Mouse (Mus musculus) brown adipose tissue, adult 24 weeks (tissue): ENCODE data around the gene Adam8. TPM values are rescaled to one million over a fixed set of nuclear protein-coding genes. Genes with fewer than 3 reads are reported as not detected.
A peak's percentile ranks its signal among the peaks of the same experiment; 100 is the strongest.

Experiments
- H3K27ac ChIP-seq: fragments of 200-500 bp; replicated peaks from 2 replicates; pipeline ENCODE4 v1.5.1; 2012; ENCODE audit warnings: low read depth, mild to moderate bottlenecking, low read length
- H3K4me1 ChIP-seq: fragments of 200-500 bp; 2 replicates; pipeline ENCODE4 v1.6.1; 2012; ENCODE audit warnings: low read length, mixed read lengths; ENCODE audit not compliant: control insufficient read depth, insufficient read depth, insufficient read length
- H3K4me3 ChIP-seq: fragments of 200-500 bp; 2 replicates; pipeline ENCODE4 v1.5.1; 2012; ENCODE audit warnings: low read depth, mild to moderate bottlenecking, low read length, moderate library complexity; ENCODE audit not compliant: insufficient read depth
- polyA plus RNA-seq: library from polyadenylated mRNA; stranded (reverse); fragments of >200 nt; gene quantifications from 2 replicates; pipeline ENCODE4 v1.2.4, GENCODE M21; 2012; ENCODE audit not compliant: missing spikeins, insufficient read depth, insufficient read length

Adam8 gene
- polyA plus RNA-seq, 1 experiment, result 3.0 TPM

DNA sequence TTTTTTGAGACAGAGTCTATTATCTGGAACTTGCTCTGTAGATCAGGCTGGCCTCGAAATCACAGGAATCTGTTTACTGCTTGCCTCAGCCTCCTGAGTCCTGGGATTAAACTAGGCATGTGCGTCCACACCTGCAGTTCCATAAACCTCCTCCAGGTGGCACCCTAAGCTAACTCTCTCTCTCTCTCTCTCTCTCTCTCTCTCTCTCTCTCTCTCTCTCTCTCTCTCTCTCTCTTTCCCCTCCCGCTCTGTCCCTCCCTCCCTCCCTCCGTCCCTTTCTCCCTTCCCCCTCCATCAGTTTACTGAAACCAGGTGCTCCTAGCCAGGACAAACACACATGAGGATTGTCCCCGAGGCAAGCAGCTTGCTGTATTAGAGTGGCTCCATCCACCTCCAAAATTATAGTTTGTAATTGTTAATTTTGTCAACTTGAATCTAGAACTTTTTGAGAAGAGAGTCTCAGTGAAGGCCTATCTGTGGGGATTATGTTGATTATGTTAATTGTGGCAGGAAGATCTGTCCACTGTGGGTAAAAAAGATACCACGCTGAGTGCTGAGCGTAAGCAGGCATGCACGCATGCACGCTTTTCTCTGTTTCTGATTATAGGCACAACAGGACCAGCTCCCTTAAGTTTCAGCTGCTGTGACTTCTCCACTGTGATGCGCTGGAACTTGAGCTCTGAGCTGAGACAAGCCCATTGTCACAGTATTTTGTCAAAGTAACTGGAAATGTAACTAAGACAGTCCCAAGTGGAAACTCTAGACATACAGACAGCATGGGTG lies 22.8 kb downstream of the Adam8 start:
- no peak overlapping the region for H3K4me3 ChIP-seq
- H3K4me1 ChIP-seq, result no peaks in the 10 kb centered on the region
- no peak overlapping the region for H3K27ac ChIP-seq

DNA sequence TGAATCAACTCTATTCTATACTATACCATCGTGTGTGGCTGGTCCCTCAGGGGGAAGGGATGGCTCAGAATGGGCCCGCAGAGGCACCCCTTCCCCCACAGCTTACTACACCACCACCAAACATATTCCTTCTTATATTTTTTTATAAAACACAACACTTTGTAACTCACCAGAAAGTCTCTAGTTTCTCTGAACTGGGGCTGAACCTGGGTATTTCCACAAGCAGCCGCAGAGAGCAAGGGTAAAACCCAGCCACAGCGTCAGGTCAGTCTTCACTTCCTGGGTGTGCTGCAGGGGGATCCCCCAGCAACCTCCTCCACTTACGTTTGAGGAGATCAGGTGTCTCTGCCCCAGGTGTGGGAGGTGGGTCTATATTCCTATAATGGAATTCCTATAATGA lies 23.9 kb downstream of the Adam8 start:
- Histone ChIP-seq H3K4me3 (no peak overlapping the region), H3K27ac (no peak overlapping the region)

DNA sequence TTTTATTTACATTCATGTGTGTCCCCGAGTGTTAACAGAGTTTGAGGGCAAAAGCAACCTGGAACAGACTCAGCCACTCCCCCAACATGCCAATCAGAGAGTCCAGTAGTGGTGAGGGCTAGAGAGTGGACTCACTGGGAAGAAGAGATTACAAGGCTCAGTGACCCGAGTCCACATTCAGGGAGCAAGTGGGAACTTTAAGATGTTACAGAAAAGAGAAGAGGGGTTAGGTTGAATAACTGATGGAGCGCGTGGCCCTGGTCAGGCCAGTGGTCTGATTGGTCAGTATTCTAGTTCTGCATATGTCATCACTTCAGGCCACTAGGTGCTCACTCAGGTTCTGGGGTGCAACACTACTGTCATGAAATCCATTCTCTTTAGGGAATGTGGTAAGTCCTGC lies 25.2 kb downstream of the Adam8 start:
- H3K4me3 ChIP-seq, result no peak overlapping the region
- no peaks in the 10 kb centered on the region for H3K4me1 ChIP-seq
- no peak overlapping the region for H3K27ac ChIP-seq

More for the DNA sequence above, 23.9 kb downstream of the Adam8 start:
- no peaks in the 10 kb centered on the region for H3K4me1 ChIP-seq

DNA sequence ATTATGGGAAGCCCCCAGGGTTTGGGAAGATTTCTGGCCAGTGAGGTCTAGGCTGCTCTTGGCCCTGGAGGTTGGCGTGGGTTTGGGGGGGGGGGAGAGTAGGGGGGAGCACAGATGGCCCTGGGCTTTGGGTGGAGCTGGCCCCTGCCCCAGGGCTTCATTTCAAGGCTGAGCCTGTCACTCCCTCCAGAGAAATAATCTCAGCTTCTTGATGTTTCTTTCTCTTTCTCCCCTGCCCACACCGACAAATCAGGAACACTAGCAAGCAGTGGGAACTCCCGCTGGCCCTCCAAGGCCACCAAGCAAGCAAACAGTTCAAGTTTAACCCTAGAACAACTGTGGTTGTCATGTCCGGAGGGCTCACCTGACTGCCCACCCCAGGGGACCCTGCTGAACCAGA lies 28.5 kb downstream of the Adam8 start:
- Histone ChIP-seq H3K4me1 (no peaks in the 10 kb centered on the region), H3K27ac (no peak overlapping the region), H3K4me3 (no peak overlapping the region)

DNA sequence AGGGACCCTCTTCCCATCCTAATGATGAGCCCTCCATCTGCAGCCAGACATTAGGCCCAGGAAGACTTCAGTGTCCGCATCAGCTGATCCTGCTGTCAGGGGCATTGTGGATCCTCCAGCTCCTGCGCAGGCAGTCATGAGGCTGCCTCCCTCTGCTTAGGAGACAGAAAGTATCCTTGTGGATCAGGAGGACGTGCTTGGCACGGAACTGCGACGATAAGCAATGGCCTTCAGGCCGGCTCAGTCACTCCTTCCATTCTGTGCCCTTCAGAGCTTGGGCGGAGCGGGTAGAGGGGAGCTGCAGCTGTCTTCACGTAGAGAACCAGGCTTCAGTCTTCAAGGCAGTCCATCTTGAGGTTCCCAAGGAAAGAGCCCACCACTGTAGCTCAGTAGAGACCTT lies 31.2 kb downstream of the Adam8 start:
- Histone ChIP-seq H3K4me3 (no peak overlapping the region), H3K4me1 (no peaks in the 10 kb centered on the region), H3K27ac (no peak overlapping the region)

DNA sequence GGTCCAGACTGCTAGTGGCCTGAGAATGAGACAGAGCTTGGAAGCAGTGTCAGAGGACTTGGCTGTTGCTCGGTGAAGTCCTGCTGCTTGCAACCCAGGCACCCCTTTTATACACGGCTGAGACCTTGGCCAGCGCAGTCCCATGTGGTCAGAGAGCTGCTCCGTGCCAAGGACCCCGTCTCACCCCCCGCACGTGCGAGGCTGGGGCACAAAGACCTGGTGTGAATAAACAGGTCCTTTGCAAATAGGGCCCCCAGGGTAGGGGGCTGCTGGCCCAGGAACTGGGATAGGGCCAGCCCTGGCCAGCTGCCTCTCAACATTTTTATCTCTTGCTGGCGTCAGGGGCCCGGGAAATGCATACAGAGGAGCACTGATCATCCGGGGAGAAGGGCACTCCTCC lies 34.4 kb downstream of the Adam8 start:
- Histone ChIP-seq H3K4me3 (no peak overlapping the region), H3K4me1 (no peaks in the 10 kb centered on the region), H3K27ac (no peak overlapping the region)

DNA sequence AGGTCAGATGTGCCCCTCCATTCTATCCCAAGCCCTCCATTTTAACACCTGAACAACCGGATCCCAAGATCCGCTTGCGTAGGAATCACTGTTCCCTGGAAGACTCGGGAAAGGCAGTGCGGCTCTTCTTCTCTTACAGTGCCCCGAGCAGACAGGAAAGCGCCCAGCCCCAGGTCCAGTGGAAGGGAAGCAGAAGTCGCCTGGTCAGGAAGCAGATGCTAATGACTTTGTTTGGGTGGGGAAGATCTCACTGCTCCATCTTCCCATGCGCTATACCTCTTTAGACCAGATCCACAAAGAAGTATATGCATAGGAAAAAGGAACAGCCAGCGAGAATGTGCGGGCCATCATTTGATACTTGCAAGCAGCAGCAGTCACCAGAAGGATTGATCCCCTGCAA lies 34.9 kb downstream of the Adam8 start:
- Histone ChIP-seq H3K27ac (no peak overlapping the region), H3K4me1 (no peaks in the 10 kb centered on the region), H3K4me3 (no peak overlapping the region)

DNA sequence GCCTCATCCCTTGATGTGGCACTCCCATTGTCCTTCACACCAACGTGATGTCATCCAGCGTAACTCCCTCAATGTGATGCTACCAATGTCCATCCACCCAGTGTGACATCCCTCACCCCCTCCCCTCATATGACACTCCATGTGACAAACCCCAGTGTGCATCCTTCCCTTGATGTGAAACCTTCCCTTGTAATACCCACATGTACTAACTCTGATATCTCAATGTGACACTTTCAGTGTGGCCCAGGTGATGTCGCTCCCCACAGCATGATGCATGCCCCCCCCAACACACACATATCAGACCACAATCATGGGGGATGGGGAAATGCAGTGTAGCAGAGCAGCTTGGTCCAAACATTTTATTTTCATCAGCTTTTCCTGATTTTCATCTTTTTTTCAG lies 35.7 kb downstream of the Adam8 start:
- no peaks in the 10 kb centered on the region for H3K4me1 ChIP-seq

GRCm38 (mm10) chr7:139955505-139955904 lies 36.9 kb downstream of the Adam8 start:
- Histone ChIP-seq H3K4me1 (no peaks in the 10 kb centered on the region), H3K4me3 (no peak overlapping the region), H3K27ac (no peak overlapping the region)

More for the DNA sequence above, 35.7 kb downstream of the Adam8 start:
- H3K4me3 ChIP-seq, result no peak overlapping the region
- H3K27ac ChIP-seq, result no peak overlapping the region

DNA sequence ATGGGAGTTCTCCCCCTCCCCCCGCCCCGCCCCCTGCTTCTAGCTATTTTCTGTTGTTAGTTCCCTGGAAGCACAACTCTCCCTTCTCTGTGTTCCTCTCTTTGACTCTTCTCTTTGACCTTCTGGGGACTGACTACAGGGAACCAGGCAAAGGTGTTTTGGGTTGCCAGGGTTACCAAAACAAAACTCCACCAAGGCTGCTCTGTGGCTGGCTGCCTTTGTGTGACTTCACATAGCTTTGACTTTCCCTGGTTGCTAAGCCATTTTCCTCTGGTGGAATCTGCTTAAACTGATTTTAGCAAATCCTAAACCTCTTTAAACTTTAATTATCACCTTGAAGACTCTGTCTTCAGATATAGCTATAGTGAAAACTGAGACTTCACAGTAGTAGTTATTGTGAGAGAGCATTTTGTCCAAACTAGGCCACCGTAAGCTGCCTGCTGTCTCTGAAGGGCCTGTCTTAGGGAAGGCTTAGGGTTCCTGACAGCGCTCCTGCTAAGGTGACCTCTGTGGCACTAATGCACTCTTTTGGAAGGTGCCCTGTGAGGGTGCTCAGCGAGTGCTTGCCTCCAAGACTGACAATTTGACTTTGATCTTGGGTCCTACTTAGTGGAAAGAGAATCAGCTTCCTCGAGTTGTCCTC lies 40.2 kb downstream of the Adam8 start:
- Histone ChIP-seq H3K27ac (no peak overlapping the region), H3K4me3 (no peak overlapping the region)

DNA sequence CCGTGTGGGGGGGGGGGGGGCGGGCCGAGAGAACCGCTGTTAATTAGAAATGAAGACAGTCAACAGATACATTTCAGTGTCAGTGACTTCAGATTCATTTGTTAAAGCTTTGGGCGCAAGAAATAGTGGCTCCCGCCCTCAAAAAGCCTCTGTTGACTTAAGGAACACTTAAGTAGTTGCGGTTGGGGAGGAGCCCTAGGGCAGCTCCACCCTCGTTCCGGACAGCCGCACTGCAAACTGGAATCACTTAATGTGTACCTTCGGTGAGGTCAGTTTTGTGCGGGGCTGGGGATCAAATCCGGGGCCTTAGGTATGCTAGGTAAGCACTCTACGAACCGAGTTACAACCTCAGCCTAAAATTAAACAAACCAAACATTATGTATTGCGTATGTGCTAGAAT lies 41.3 kb downstream of the Adam8 start:
- H3K27ac ChIP-seq, result no peak overlapping the region

More for the DNA sequence above, 40.2 kb downstream of the Adam8 start:
- no peaks in the 10 kb centered on the region for H3K4me1 ChIP-seq

GRCm38 (mm10) chr7:139950283-139950971 lies 41.9 kb downstream of the Adam8 start:
- Histone ChIP-seq H3K4me1 (no peaks in the 10 kb centered on the region), H3K4me3 (peak overlapping the region; percentile 72), H3K27ac (peak overlapping the region; percentile 26)

More for the DNA sequence above, 41.3 kb downstream of the Adam8 start:
- no peaks in the 10 kb centered on the region for H3K4me1 ChIP-seq
- peak overlapping the region; percentile 72 for H3K4me3 ChIP-seq

DNA sequence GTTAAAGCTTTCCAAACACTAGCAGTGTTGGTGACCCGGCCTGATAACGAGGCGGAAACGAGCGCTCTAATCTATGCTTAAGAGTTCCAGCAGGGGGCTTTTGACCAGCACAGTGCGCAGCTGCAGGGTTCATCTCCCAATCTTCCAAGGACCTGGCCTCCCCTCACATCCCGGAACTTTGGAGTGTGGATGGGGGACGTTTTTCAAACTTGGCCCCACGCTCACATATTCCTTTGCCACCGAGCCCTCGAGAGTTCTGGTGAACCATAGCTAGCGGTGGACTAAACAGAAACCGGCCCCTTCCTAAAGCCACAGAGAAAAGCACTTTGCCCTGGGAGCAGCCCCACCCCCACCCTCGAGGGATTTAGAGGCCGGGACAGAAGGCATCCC lies 42.5 kb downstream of the Adam8 start:
- Histone ChIP-seq H3K27ac (peak overlapping the region; percentile 26; the same call in 1 of the 2 replicates), H3K4me3 (peak overlapping the region; percentile 72), H3K4me1 (no peaks in the 10 kb centered on the region)

DNA sequence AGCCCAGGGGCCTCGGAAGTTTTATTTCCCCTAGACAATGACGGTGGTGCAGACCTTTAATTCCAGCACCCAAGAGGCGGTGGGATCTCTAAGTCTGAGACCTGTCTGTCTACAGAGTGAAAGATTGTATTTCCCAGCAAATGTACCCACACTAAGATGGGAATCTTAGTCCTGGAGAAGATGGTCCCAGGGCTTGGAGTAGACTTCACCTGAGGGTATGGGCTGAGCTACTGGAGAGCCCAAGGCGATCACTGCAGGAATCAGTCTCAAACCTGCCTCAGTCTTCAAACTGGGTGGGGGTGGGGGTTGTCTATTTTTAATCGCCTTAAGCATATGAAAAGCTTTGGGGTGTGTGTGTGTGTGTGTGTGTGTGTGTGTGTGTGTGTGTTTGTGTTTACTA lies 46.3 kb downstream of the Adam8 start:
- no peaks in the 10 kb centered on the region for H3K4me1 ChIP-seq
- H3K4me3 ChIP-seq, result no peak overlapping the region
- H3K27ac ChIP-seq, result no peak overlapping the region

DNA sequence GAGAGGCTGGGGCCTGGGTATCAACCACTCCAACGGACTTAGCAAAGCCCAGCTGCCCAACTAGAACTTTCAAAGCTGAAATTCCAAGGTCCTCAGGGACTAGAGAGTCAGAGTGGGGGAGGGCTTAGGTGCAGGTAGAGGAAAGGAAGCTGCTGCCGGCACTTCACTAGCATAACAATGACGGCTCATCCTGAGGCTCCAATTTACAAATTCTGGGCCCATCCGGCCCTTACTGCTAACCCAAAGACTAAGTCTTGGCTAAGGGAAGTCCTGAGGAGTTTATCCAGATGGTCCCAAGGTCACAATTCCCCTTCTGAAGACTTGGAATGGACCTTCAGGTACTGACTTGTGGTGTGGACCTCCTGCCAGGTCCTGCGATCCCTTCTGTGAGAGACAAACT lies 46.8 kb downstream of the Adam8 start:
- no peak overlapping the region for H3K4me3 ChIP-seq
- no peaks in the 10 kb centered on the region for H3K4me1 ChIP-seq
- no peak overlapping the region for H3K27ac ChIP-seq
